Mouse (Mus musculus): Measurements from ENCODE around the gene Tmc6. TPM values are rescaled to one million over a fixed set of nuclear protein-coding genes. Genes with fewer than 3 reads are reported as not detected.
A peak's percentile ranks its signal among the peaks of the same experiment; 100 is the strongest.

The Tmc6 gene
- polyA plus RNA-seq, 1 experiment from 2014 or later: 24.5 TPM

- Histone ChIP-seq H3K4me2 (peak overlapping the region; percentile 93), H3K9ac (no peak overlapping the region), H3K27ac (peak overlapping the region; percentile 83), H3K4me3 (peak overlapping the region; percentile 46), H3K4me1 (peaks cover 54% of the 10 kb centered on the region), H3K27me3 (peaks cover 10% of the 10 kb centered on the region; the same call in 1 of the 2 replicates), H3K36me3 (peaks cover 26% of the 10 kb centered on the region), H3K9me3 (no peaks in the 10 kb centered on the region)
- no peak for ATAC-seq (ENCODE audit: insufficient number of reproducible peaks, low FRiP score, low TSS enrichment, low read depth)
- WGBS: 48% methylated on average over 12 of the region's 12 CpGs
These were observed 3.1 kb downstream of the Tmc6 start for GRCm38 (mm10) chr11:117778851-117779433.

- Histone ChIP-seq H3K4me2 (no peak overlapping the region), H3K4me3 (no peak overlapping the region), H3K9ac (no peak overlapping the region), H3K9me3 (no peaks in the 10 kb centered on the region), H3K4me1 (peaks cover 47% of the 10 kb centered on the region), H3K36me3 (peaks cover 34% of the 10 kb centered on the region), H3K27ac (no peak overlapping the region), H3K27me3 (peaks cover 9% of the 10 kb centered on the region; the same call in 1 of the 2 replicates)
- ATAC-seq (ENCODE audit: insufficient number of reproducible peaks, low FRiP score, low TSS enrichment, low read depth): no peak
- WGBS: 90% methylated on average over 11 of the region's 11 CpGs
These were observed 4.0 kb downstream of the Tmc6 start for GRCm38 (mm10) chr11:117778031-117778430.

- Histone ChIP-seq H3K27ac (no peak overlapping the region), H3K4me3 (no peak overlapping the region), H3K9ac (no peak overlapping the region), H3K4me1 (peaks cover 43% of the 10 kb centered on the region), H3K4me2 (no peak overlapping the region), H3K36me3 (peaks cover 42% of the 10 kb centered on the region), H3K9me3 (no peaks in the 10 kb centered on the region), H3K27me3 (0 out of 2 replicates have a peak, but pooled peaks cover 4% of the 10 kb centered on the region)
- WGBS: 77% methylated on average over 5 of the region's 5 CpGs
- no peak for ATAC-seq (ENCODE audit: insufficient number of reproducible peaks, low FRiP score, low TSS enrichment, low read depth)
These were observed 4.9 kb downstream of the Tmc6 start for GRCm38 (mm10) chr11:117777111-117777510.

GRCm38 (mm10) chr11:117776085-117776792 lies 5.8 kb downstream of the Tmc6 start:
- Histone ChIP-seq H3K36me3 (peaks cover 48% of the 10 kb centered on the region), H3K27me3 (no peaks in the 10 kb centered on the region), H3K4me1 (peaks cover 34% of the 10 kb centered on the region), H3K4me2 (no peak overlapping the region), H3K4me3 (no peak overlapping the region), H3K9me3 (no peaks in the 10 kb centered on the region), H3K9ac (no peak overlapping the region), H3K27ac (no peak overlapping the region)
- 91% methylated on average over 14 of the region's 14 CpGs for WGBS
- ATAC-seq (ENCODE audit: insufficient number of reproducible peaks, low FRiP score, low TSS enrichment, low read depth): no peak

- no peak overlapping the region for H3K27ac ChIP-seq
- no peaks in the 10 kb centered on the region for H3K27me3 ChIP-seq
- H3K4me1 ChIP-seq: peaks cover 27% of the 10 kb centered on the region
- H3K9ac ChIP-seq: no peak overlapping the region
- H3K4me2 ChIP-seq: no peak overlapping the region
- peaks cover 48% of the 10 kb centered on the region for H3K36me3 ChIP-seq
- H3K4me3 ChIP-seq: no peak overlapping the region
- no peak for ATAC-seq (ENCODE audit: insufficient number of reproducible peaks, low FRiP score, low TSS enrichment, low read depth)
- H3K9me3 ChIP-seq: no peaks in the 10 kb centered on the region
- WGBS: 90% methylated on average over 11 of the region's 13 CpGs
These were observed 6.5 kb downstream of the Tmc6 start for GRCm38 (mm10) chr11:117775540-117775939.

- WGBS: 93% methylated on average over 10 of the region's 10 CpGs
- Histone ChIP-seq H3K4me2 (no peak overlapping the region), H3K27ac (no peak overlapping the region), H3K9me3 (no peaks in the 10 kb centered on the region), H3K4me3 (no peak overlapping the region), H3K4me1 (peaks cover 21% of the 10 kb centered on the region), H3K36me3 (peaks cover 48% of the 10 kb centered on the region), H3K27me3 (no peaks in the 10 kb centered on the region), H3K9ac (no peak overlapping the region)
- no peak for ATAC-seq (ENCODE audit: insufficient number of reproducible peaks, low FRiP score, low TSS enrichment, low read depth)
These were observed 7.1 kb downstream of the Tmc6 start for GRCm38 (mm10) chr11:117774925-117775324.

GRCm38 (mm10) chr11:117772352-117772751 lies 9.6 kb downstream of the Tmc6 start:
- Histone ChIP-seq H3K9me3 (no peaks in the 10 kb centered on the region), H3K36me3 (peaks cover 45% of the 10 kb centered on the region), H3K27ac (no peak overlapping the region), H3K4me2 (no peak overlapping the region), H3K4me1 (0 out of 2 replicates have a peak, but pooled peaks cover 4% of the 10 kb centered on the region), H3K9ac (no peak overlapping the region), H3K4me3 (no peak overlapping the region), H3K27me3 (no peaks in the 10 kb centered on the region)
- 90% methylated on average over 7 of the region's 7 CpGs for WGBS
- ATAC-seq (ENCODE audit: insufficient number of reproducible peaks, low FRiP score, low TSS enrichment, low read depth): no peak

GRCm38 (mm10) chr11:117770407-117770806 lies 11.6 kb downstream of the Tmc6 start:
- H3K27me3 ChIP-seq: no peaks in the 10 kb centered on the region
- no peak overlapping the region for H3K9ac ChIP-seq
- H3K9me3 ChIP-seq: no peaks in the 10 kb centered on the region
- H3K4me1 ChIP-seq: 0 out of 2 replicates have a peak, but pooled peaks cover 4% of the 10 kb centered on the region
- H3K36me3 ChIP-seq: peaks cover 54% of the 10 kb centered on the region
- WGBS: 80% methylated on average over 10 of the region's 10 CpGs
- H3K4me3 ChIP-seq: no peak overlapping the region
- no peak overlapping the region for H3K27ac ChIP-seq
- no peak overlapping the region for H3K4me2 ChIP-seq
- no peak for ATAC-seq (ENCODE audit: insufficient number of reproducible peaks, low FRiP score, low TSS enrichment, low read depth)

GRCm38 (mm10) chr11:117769683-117770047 lies 12.3 kb downstream of the Tmc6 start:
- H3K36me3 ChIP-seq: peaks cover 54% of the 10 kb centered on the region
- no peaks in the 10 kb centered on the region for H3K27me3 ChIP-seq
- H3K9me3 ChIP-seq: no peaks in the 10 kb centered on the region
- H3K27ac ChIP-seq: no peak overlapping the region
- no peak overlapping the region for H3K9ac ChIP-seq
- 86% methylated on average over 7 of the region's 7 CpGs for WGBS
- no peak for ATAC-seq (ENCODE audit: insufficient number of reproducible peaks, low FRiP score, low TSS enrichment, low read depth)
- no peak overlapping the region for H3K4me3 ChIP-seq
- H3K4me2 ChIP-seq: no peak overlapping the region
- 0 out of 2 replicates have a peak, but pooled peaks cover 4% of the 10 kb centered on the region for H3K4me1 ChIP-seq

- no peak for ATAC-seq (ENCODE audit: insufficient number of reproducible peaks, low FRiP score, low TSS enrichment, low read depth)
- H3K4me3 ChIP-seq: no peak overlapping the region
- H3K36me3 ChIP-seq: peaks cover 56% of the 10 kb centered on the region
- no peak overlapping the region for H3K9ac ChIP-seq
- H3K9me3 ChIP-seq: no peaks in the 10 kb centered on the region
- H3K27ac ChIP-seq: no peak overlapping the region
- no peaks in the 10 kb centered on the region for H3K27me3 ChIP-seq
- 79% methylated on average over 20 of the region's 20 CpGs for WGBS
- H3K4me1 ChIP-seq: 0 out of 2 replicates have a peak, but pooled peaks cover 4% of the 10 kb centered on the region
- H3K4me2 ChIP-seq: no peak overlapping the region
These were observed 13.0 kb downstream of the Tmc6 start for GRCm38 (mm10) chr11:117768725-117769682.

- Histone ChIP-seq H3K9ac (no peak overlapping the region), H3K9me3 (no peaks in the 10 kb centered on the region), H3K27me3 (no peaks in the 10 kb centered on the region), H3K4me2 (no peak overlapping the region), H3K27ac (no peak overlapping the region), H3K4me3 (no peak overlapping the region), H3K4me1 (0 out of 2 replicates have a peak, but pooled peaks cover 4% of the 10 kb centered on the region), H3K36me3 (peaks cover 54% of the 10 kb centered on the region)
- ATAC-seq (ENCODE audit: insufficient number of reproducible peaks, low FRiP score, low TSS enrichment, low read depth): no peak
- 86% methylated on average over 3 of the region's 3 CpGs for WGBS
These were observed 15.7 kb downstream of the Tmc6 start for GRCm38 (mm10) chr11:117766275-117766674.

Measured in limb, embryonic 15.5 days (tissue).